Mouse (Mus musculus): ENCODE results near the gene Fam49a.
"Not testable (repeated sequence)": the region's sequence is repeated elsewhere in the genome, so short reads cannot be mapped to it uniquely, and the experiment has no call there.

Fam49a gene

DNA sequence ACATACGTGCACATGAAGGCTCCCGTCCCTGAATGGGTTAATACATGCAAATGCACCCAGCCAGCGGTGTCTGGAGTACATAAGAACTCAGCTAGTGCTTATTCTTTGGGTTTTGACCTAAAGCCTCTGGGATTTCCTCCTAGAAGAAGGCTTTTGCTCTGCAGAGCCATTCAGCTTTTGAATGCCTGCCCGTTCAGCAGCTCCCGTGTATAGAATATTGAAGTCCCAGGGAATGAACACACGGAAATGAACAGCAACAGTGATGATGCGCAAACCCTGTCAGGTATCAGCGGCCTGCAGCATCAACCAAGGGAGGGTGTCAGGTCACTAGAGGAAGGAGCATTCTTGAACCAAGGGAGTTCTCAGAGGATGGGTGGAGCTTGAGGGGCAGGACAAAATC lies 52.4 kb downstream of the Fam49a start:
- no peak for DNase-seq (ENCODE audit: low spot score)

DNA sequence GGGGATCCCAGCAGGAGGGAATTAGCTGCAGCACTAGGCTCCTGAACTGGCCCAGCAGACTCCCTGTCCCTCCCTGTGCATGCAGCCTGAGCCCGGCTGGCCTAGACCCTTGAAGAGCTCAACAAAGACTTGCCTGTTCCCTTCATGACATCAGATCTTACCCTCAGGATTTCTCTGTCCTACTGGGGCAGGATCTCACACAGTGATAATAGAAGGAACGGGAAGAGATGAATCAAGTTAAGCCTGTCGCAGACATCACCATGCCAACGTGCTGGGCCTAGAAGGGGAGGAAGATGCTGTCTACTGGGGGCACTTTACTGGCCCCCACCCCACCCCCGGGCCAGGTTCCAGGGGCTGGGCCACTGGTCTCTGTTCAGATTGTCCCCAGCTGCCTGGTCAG lies 53.1 kb downstream of the Fam49a start:
- no peak for DNase-seq (ENCODE audit: low spot score)

DNA sequence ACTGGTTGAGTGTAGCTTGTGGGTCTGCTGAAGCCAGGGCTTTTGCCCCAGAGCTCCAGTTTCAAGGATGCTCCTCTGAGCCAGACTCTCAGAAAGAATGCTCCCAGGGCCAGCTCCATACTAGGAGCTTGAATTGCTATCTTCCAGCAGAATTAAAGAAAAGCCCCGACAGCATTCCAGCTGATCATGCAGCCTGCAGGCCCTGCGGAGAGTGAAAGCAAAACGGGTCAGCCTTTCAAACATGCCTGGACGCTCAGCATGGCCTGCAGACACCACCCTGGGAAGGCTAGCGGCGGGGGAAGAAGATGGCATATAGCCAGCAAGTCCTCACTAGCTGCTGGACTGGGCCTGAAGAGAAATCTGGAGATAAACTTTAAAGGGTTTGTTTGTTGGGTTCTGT lies 55.0 kb downstream of the Fam49a start:
- peak; percentile 39 for DNase-seq (ENCODE audit: low spot score)

DNA sequence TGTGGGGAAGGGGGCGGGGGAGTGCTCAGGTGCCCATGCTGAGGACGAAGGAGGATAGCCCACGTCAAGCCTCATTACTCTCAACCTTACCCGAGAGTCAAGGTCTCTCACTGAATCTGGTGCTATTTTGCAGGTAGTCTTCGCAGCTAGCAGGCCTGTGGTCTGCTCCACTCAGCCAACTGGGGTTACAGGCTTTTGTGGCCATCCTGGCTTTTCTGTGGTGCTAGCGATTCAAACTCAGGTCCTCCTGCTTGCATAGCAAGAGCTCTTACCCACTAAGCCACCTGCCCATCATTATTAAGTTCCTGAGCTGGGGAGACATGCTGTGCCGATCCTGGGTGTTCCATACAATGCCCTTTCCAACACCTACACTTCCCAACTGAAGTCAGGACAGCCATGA lies 55.7 kb downstream of the Fam49a start:
- no peak for DNase-seq (ENCODE audit: low spot score)

- DNase-seq (ENCODE audit: low spot score) = no peak
Observed at GRCm38 (mm10) chr12:12318140-12318734, 56.3 kb downstream of the Fam49a start.

DNA sequence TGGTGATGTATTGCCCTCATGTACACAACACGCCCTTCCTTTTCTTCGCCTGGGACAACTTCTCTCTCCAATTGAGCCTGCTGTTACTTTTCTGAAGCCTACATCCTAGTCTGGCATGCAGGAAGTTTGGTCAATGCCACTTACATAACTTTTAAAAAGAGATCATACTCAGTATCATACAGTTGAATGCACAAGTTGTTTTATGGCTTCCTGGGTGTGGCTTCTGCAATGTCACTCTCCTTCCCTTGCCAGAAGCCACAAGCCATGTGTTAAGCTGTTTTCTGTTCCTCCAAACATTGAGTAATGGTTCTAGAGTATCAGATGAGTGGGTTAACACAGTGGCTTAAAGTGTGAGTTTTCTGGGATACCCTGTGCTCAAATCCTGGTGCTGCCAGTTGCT lies 58.8 kb downstream of the Fam49a start:
- DNase-seq (ENCODE audit: low spot score) = no peak

GRCm38 (mm10) chr12:12321111-12321510 lies 59.2 kb downstream of the Fam49a start:
- DNase-seq (ENCODE audit: low spot score) = no peak

- DNase-seq (ENCODE audit: low spot score) = no peak
Observed at GRCm38 (mm10) chr12:12323084-12323483, 61.1 kb downstream of the Fam49a start.

DNA sequence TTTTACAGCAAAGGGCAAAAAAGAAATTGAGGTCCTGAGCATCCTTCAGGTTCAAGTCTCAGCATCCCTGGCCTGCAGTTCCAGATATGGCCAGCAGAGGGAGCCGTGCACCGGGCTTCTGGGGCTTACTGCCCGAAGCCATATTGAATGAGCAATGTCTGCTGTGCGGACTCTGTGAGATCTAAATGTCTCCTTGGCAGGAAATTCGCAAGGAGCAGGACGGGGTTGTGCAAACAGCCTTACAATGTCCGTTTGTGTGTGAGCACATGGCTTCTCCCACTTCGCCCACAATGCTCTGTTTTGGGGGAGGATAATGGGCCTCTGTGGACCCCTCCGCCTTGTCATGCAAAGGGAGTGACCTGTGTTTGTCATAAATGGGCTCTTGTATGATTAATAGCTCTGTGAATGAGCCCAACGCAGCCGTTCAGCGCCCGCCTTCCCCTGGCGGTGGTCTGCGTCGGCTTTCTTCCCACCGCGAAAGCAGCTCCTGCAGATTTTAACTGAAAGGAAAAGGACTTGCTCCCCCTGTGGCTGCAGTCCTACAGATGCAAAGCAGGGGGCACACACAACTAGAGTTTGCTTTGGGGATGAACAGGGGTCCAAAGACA lies 61.8 kb downstream of the Fam49a start:
- DNase-seq (ENCODE audit: low spot score) = peak; percentile 93

GRCm38 (mm10) chr12:12324266-12324665 lies 62.3 kb downstream of the Fam49a start:
- not testable (repeated sequence) for DNase-seq (ENCODE audit: low spot score)

- DNase-seq (ENCODE audit: low spot score) = no peak
Observed at GRCm38 (mm10) chr12:12333526-12334310, 71.8 kb downstream of the Fam49a start.

DNA sequence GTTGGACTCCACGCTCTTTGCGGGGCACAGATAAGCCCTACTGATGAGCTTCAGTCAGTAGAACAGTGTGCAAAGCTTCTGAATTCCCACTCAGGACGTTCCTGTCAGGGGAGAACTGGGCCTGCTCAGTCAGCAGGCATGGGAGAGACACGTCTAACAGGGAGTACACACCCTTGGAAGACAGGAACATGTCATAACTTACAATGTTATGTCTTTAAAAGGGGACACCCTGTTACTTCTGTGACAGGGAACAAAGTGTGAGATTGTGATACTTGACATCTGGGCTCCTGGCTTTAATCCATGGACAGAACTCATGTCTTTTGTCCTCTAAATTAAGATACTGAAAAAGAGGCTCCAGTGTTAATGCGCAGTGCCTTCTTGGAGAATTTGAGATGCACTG lies 72.5 kb downstream of the Fam49a start:
- DNase-seq (ENCODE audit: low spot score) = no peak

DNA sequence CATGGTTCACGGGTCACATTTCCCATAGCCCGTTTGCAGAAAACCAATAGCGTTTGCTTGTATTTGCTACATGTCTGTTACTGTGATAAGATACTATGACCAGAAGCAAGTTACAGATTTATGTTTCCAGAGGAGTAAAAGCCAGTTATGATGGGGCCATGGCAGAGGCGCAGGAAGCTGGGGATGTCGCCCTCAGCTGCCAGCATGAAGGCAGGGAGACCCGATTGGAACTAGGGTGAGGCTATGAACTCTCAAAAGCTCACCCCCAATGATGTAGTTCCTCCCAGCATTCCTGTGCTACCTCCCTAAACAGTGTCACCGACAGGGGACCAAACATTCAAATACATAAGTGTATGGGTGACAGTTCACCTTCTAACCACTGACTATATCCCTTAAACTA lies 73.6 kb downstream of the Fam49a start:
- DNase-seq (ENCODE audit: low spot score) = no peak

- DNase-seq (ENCODE audit: low spot score) = no peak
Observed at GRCm38 (mm10) chr12:12337378-12337777, 75.4 kb downstream of the Fam49a start.

GRCm38 (mm10) chr12:12343320-12343719 lies 81.4 kb downstream of the Fam49a start:
- no peak for DNase-seq (ENCODE audit: low spot score)

GRCm38 (mm10) chr12:12348625-12349024 lies 86.7 kb downstream of the Fam49a start:
- no peak for DNase-seq (ENCODE audit: low spot score)

DNA sequence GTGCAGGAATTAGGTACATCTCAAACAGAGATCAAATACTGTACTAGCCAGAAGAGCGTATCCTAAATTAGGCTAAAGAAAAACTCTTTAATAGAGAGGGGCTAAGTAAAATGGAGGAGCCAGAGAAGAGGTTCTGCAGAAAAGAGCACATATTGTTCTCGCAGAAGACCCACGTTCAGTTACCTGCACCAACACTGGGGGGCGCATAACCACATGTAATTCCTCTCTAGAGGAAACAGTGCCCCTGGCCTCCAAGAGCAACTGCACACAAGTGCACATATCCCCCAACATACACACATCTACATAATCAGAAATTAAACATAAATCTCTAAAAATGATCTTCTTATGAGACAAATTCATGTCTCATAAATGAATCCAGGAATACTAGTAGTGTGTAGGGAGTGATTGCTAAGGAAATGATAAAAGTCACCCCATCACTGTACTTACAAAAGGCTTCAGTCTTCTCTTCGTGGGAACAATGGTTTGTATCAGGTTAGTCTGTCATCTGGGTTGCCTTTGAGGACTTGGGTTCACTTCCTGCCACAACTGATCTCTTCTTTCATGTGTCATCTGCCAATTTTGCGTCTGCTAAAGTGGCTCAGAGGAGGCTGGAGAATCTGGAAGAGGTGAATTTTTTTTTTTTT lies 87.8 kb downstream of the Fam49a start:
- DNase-seq (ENCODE audit: low spot score) = no peak

DNA sequence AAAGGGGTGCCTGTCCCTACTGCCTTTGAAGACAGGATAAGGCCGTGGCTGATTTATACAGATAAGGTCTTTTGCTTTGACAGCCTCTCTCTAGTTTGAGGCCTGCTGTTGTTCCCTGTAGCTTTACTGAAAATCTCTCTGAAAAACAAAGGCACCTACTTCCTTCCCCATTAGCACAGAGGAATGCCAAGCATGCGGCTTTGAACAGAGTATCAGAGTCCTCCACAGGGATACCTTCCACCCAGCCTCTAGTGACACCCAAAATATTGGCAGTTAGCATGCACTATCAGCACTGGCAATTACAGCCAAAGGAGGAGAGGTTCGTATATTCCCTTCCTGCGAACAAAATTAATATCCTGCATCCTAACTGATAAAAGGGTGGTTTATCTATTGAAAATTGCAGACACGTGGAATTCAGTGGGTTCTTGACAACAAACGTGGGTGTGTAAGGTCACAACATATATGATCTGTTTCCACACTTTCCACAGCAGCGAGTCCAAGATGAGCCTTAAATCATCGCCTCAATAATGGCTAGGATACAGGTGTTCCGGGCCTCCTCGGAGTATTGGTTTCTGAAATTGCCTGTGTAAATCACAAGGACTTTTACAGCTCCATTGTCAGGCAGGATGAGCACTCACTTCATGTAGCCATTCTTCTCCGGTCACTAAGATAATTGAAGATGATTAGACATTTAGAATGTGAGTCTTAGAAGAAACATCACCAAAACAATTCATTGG lies 90.0 kb downstream of the Fam49a start:
- no peak for DNase-seq (ENCODE audit: low spot score)

- DNase-seq (ENCODE audit: low spot score) = no peak
Observed at GRCm38 (mm10) chr12:12354115-12354653, 92.2 kb downstream of the Fam49a start.

DNA sequence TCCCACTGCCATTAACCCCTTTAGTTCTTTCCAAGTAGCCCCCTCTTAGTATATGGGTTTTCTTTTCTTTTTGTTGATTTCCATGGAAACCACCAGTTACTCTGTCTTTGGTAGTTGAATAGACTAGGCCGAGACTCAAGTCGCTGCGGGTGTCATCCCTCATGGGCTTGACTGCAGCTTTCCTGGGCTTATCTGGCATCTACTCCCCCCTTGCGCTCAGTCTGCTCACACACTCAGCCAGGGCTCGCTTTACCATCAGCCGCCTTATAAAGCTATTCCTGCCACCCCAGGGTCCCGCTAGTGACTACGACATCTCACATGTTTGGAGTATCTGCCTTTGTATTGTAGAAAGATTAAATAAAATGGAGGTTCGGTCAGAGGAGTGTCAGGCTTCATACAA lies 94.1 kb downstream of the Fam49a start:
- DNase-seq (ENCODE audit: low spot score) = no peak

- DNase-seq (ENCODE audit: low spot score) = no peak
Observed at GRCm38 (mm10) chr12:12356463-12356862, 94.5 kb downstream of the Fam49a start.

GRCm38 (mm10) chr12:12356946-12357345 lies 95.0 kb downstream of the Fam49a start:
- DNase-seq (ENCODE audit: low spot score) = no peak

All from ovary, postnatal 14 days (tissue).